Mouse (Mus musculus) forebrain, embryonic 10.5 days (tissue): ENCODE data around the gene Neurl3. TPM values are rescaled to one million over a fixed set of nuclear protein-coding genes. Genes with fewer than 3 reads are reported as not detected.

Experiments used
- DNase-seq: peaks from one replicate; pipeline ENCODE4 v3.0.0-alpha.2; 2017; ENCODE audit warnings: low spot score; ENCODE audit errors: extremely low spot score
- H3K27ac ChIP-seq: fragments of 300-500 bp; sonication (generic); 2 replicates; pipeline ENCODE4 v1.5.1; 2016; ENCODE audit warnings: mild to moderate bottlenecking
- H3K27me3 ChIP-seq: fragments of 300-500 bp; sonication (generic); 2 replicates; pipeline ENCODE4 v1.6.1; 2016; ENCODE audit warnings: mild to moderate bottlenecking; ENCODE audit not compliant: poor library complexity, severe bottlenecking
- H3K36me3 ChIP-seq: fragments of 300-500 bp; sonication (generic); replicated peaks from 2 replicates; pipeline ENCODE4 v1.6.1; 2016; ENCODE audit warnings: mild to moderate bottlenecking, moderate library complexity
- H3K4me1 ChIP-seq: fragments of 300-500 bp; sonication (generic); 2 replicates; pipeline ENCODE4 v1.6.1; 2016
- H3K4me3 ChIP-seq: fragments of 300-500 bp; sonication (generic); 2 replicates; pipeline ENCODE4 v1.5.1; 2016; ENCODE audit warnings: mild to moderate bottlenecking, moderate library complexity
- H3K9me3 ChIP-seq: fragments of 300-500 bp; sonication (generic); 2 replicates; pipeline ENCODE4 v1.6.1; 2016; ENCODE audit warnings: mild to moderate bottlenecking, moderate library complexity
- WGBS: fragments of 180-500 bp; shearing (Covaris S2); methylation state at CpG from one replicate; pipeline ENCODE4 v1.1.7; 2016; 5-methylcytosine and 5-hydroxymethylcytosine counted together
- polyA plus RNA-seq: library from polyadenylated mRNA; unstranded; fragments of >200 nt; fragmentation: Nextera tagmentation; extraction: Ambion mirVana; gene quantifications from 2 replicates; pipeline ENCODE4 v1.2.1, GENCODE M21; 2016

Neurl3 gene
- polyA plus RNA-seq, 1 experiment from 2014 or later, result 0.32 TPM

DNA sequence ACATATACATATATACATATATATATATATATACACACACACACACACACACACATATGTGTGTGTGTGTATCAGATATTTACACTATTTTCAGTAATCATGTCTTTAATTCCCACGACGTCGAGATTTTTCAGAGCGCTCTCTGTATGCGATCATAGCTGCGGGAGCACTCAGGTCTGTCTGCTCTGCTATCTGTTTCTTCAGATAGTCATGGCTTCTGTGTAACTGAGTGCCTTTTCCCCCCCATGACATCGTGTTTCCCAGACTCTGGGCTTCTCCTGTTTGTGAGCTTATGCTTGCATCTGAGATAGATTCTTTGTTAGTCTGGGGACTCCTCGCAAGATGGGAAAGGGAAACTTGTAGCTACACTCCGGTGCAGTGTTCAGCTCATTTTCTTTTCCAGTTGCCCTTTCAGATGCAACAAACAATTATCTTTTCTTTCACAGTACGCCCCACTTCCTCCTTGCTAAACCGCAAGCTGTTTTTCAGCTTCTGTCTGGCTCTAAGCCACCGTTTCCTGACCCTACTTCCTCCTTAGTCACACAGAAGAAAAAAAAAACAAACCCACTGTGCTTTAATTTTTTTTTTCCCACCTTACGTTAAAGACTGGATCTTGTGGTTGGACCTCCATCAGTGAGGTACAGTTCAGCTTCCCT, 10.5 kb downstream of the Neurl3 start:
- Histone ChIP-seq H3K4me1 (peaks cover under 1% of the 10 kb centered on the region; the same call in 1 of the 2 replicates), H3K27me3 (peaks cover 7% of the 10 kb centered on the region), H3K9me3 (no peaks in the 10 kb centered on the region; the same call in 1 of the 2 replicates), H3K27ac (no peak overlapping the region), H3K4me3 (no peak overlapping the region), H3K36me3 (no peaks in the 10 kb centered on the region)
- DNase-seq, result no peak
- WGBS, result 76% methylated on average over 13 of the region's 13 CpGs

DNA sequence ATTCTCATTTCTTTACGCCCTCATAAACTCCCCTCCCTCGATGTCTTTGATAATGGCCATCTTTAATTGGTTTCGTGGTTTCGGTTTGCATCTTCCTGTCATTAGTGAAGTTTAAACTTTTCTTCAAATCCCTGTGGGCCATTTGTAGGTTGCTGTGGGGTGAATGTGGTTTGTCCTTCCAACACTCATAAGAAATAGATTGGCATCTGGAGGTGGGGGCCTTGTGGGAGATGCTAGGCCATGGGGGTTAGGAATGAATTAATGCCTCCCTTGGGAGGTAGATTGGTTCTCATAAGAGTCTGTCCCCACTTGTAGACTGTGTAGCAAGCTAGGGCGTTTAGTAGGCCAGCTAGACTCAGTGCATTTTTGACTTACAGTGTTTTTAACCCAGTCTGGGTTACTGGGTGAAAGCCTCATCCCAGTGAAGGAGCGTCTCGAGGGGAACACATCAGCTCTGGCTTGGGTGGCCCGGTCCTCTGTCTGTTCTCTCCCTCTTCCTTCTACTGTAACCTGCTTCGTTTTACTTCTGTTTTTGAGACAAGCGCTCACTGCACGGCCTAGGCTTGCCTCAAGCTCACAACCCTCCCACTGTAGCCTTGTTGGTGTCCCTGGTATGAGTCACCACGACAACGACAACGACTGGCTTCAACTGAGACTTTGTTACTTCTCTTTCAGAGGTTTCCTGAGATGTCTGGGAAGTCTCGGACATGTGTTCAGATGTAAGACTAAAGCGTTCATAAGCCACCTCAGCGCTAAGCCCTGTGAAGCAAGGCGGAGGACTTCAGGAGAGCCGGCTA, 12.6 kb downstream of the Neurl3 start:
- no peaks in the 10 kb centered on the region for H3K27me3 ChIP-seq
- H3K36me3 ChIP-seq, result no peaks in the 10 kb centered on the region
- no peak overlapping the region for H3K4me3 ChIP-seq
- no peaks in the 10 kb centered on the region; the same call in 1 of the 2 replicates for H3K9me3 ChIP-seq
- H3K4me1 ChIP-seq, result no peaks in the 10 kb centered on the region
- no peak overlapping the region for H3K27ac ChIP-seq
- no peak for DNase-seq
- 86% methylated on average over 19 of the region's 19 CpGs for WGBS

DNA sequence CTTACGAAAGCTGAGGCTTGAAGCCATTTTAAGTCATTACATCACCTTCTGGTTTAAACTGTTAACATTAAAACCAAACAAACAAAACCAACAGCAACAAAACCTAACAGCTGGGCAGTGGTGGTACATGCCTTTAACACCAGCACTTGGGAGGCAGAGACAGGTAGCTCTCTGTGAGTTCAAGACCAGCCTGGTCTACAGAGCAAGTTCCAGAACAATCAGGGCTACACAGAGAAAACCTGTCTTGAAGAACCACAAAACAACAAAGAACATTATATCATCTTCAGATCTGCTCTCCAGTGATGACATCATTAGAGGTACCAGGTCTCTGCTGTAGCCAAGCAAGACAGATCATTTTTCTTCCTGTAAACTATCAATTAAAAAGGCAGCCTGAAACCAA, 14.1 kb downstream of the Neurl3 start:
- Histone ChIP-seq H3K27me3 (peaks cover 13% of the 10 kb centered on the region), H3K9me3 (peaks cover 7% of the 10 kb centered on the region; the same call in 1 of the 2 replicates), H3K4me1 (peaks cover 6% of the 10 kb centered on the region), H3K36me3 (no peaks in the 10 kb centered on the region), H3K4me3 (no peak overlapping the region), H3K27ac (no peak overlapping the region)
- 88% methylated on average over 1 of the region's 1 CpGs for WGBS
- no peak for DNase-seq

DNA sequence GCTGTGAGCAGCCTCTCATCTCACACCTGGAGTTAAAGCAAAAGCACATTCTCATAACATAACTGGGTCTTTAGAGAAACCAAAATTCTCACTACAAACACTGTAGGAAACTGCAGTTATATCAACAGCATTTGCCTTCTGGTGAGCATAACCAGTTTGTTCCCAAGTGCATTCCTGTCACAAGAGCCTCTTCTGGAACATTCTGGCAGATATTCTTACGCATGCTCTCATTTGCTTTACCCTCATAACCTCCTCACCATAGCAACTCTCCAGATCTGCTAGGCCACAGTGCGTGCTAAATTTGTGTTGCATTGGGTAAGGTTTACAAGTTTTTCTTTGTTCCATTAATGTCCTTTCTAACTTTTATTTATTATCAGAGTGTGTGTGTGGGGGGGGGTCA, 15.2 kb downstream of the Neurl3 start:
- H3K36me3 ChIP-seq, result no peaks in the 10 kb centered on the region
- DNase-seq, result no peak
- peaks cover 16% of the 10 kb centered on the region for H3K4me1 ChIP-seq
- no peak overlapping the region for H3K27ac ChIP-seq
- H3K9me3 ChIP-seq, result peaks cover 7% of the 10 kb centered on the region; the same call in 1 of the 2 replicates
- H3K27me3 ChIP-seq, result peaks cover 24% of the 10 kb centered on the region
- no peak overlapping the region for H3K4me3 ChIP-seq
- whole genome bisulfite sequencing, result 96% methylated on average over 2 of the region's 2 CpGs

DNA sequence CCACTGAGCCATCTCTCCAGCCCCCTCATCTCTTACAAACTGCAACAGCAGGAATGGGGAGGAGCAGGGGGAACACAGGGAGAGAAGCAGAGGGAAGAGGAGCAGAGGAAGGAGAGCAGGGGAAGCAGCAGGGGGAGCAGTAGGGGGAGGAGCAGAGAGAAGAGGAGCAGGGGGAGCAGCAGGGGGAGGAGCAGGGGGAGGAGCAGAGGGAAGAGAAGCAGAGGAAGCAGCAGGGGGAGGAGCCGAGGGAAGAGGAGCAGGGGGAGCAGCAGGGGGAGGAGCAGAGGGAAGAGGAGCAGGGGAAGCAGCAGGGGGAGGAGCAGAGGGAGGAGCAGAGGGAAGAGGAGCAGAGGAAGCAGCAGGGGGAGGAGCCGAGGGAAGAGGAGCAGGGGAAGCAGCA, 15.8 kb downstream of the Neurl3 start:
- H3K27me3 ChIP-seq, result peaks cover 31% of the 10 kb centered on the region
- H3K4me3 ChIP-seq, result no peak overlapping the region
- H3K36me3 ChIP-seq, result no peaks in the 10 kb centered on the region
- no peak for DNase-seq
- peaks cover 7% of the 10 kb centered on the region; the same call in 1 of the 2 replicates for H3K9me3 ChIP-seq
- WGBS, result 80% methylated on average over 2 of the region's 2 CpGs
- peaks cover 16% of the 10 kb centered on the region for H3K4me1 ChIP-seq
- H3K27ac ChIP-seq, result no peak overlapping the region

DNA sequence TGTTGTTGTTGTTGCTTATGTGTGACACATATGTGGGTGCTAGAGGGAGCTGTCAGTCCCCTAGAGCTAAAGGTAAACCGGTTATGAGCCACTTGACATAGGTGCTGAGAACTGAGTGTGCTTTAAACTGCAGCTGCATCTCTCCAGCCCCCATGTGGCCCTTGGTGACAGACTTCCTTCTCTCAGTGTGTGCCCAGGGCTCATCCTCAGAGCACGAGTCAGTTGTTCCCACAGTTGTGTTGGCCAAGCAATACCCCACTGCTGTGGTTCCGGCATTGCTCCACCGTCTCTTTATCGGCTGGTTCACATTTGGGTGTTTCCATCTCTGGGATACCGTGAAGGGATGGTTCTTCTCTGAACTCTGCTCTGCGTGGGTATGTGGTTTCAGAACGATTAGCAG, 17.2 kb downstream of the Neurl3 start:
- no peak overlapping the region for H3K27ac ChIP-seq
- 89% methylated on average over 8 of the region's 8 CpGs for WGBS
- H3K27me3 ChIP-seq, result peaks cover 33% of the 10 kb centered on the region
- no peaks in the 10 kb centered on the region for H3K36me3 ChIP-seq
- H3K9me3 ChIP-seq, result peaks cover 7% of the 10 kb centered on the region; the same call in 1 of the 2 replicates
- no peak for DNase-seq
- H3K4me3 ChIP-seq, result no peak overlapping the region
- peaks cover 16% of the 10 kb centered on the region for H3K4me1 ChIP-seq

DNA sequence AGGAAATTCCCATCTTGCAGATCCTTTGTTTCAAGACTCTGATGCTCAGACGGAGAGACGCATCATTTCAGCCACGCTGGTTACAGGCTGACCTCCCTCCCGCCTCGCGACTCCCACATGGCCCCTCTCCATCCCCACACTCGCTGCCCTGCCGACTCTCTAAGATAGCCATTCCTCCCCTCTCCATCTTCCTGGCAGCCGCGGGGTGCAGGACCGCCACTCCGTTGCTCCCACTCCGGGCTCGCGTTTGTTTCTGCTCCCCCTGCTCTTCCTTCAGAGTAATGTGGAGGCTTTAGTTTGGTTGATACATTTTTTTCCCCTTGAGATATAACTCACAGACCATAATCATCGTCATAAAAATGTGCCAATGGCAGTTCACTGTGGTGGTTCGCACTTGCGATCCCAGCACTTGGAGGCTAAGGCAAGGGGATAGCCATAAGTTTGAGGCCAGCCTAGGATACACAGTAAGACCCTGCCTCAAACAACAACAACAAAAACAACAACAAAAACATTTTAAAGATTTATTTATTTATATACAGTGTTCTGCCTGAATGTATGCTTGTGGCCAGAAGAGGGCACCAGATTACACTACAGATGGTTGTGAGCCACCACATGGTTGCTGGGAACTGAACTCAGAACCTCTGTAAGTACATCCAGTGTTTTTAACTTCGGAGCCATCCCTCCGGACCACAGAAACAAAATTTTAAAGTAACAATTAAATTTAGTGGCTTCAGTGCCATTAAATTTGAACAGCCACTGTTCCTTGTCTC, 18.4 kb downstream of the Neurl3 start:
- Histone ChIP-seq H3K9me3 (peaks cover 7% of the 10 kb centered on the region; the same call in 1 of the 2 replicates), H3K27ac (no peak overlapping the region), H3K4me3 (peak overlapping the region; percentile 15; the same call in 1 of the 2 replicates), H3K4me1 (peaks cover 26% of the 10 kb centered on the region), H3K36me3 (no peaks in the 10 kb centered on the region), H3K27me3 (peaks cover 34% of the 10 kb centered on the region)
- DNase-seq, result no peak
- WGBS, result 23% methylated on average over 20 of the region's 20 CpGs

DNA sequence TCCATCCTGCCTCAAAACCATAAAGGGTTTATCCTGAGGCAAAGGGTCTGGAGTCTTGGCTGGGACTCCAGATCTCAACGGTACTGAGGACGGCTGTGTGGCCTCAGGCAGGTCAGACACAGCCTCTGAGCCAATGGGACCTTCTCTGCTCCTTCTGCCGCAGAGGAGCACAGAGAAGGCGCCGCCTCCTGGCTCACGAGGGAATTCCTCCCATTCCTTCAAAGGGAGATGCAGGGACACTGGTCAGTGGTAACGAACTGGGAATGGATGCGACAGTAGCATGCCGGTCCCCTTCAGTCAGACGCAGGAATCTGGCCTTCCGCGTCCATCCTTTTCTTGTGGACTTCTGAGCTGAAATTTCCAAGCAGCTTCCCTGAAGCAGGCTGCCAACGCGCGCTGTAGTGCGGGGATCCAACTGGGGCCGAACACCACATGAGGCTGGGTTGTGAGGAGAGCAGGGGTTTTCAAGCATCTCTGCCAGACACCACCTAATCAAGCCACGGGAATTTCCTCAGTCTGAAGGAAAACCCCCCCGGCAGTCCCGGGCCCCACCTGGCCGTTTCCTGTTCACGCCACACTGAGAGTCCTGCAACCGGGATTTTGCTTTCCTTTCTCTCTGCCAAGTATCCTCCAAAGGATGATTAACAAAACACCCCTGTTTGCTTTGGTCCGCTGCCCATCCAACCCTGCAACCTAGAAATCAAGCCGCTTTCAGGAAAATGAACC, 19.7 kb downstream of the Neurl3 start:
- Histone ChIP-seq H3K27ac (peak overlapping the region; percentile 56), H3K4me1 (peaks cover 30% of the 10 kb centered on the region), H3K4me3 (peak overlapping the region; percentile 42), H3K9me3 (peaks cover 7% of the 10 kb centered on the region; the same call in 1 of the 2 replicates), H3K27me3 (peaks cover 38% of the 10 kb centered on the region), H3K36me3 (no peaks in the 10 kb centered on the region)
- 5% methylated on average over 25 of the region's 25 CpGs for WGBS
- peak; percentile 58 for DNase-seq

DNA sequence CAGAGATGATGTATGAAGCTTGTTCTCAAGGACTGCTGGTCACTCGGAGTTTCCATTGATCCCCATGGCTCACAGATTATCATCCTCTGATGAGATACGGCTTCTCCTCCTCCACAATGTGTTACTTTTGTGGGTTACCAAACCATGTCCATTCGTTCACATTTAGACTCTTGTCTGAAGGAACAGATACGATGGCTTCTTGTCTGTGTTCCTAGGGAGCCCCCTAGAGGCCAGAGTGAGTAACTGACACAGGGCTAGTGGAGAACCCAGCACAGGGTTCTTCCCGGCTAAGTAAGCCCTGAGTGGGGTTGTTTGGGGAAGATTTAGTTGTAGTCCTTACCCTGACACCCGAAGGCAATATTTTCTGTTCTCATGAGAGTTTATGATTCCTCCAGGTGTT, 21.7 kb downstream of the Neurl3 start:
- H3K9me3 ChIP-seq, result peaks cover 7% of the 10 kb centered on the region; the same call in 1 of the 2 replicates
- H3K36me3 ChIP-seq, result no peaks in the 10 kb centered on the region
- H3K27me3 ChIP-seq, result peaks cover 38% of the 10 kb centered on the region
- H3K27ac ChIP-seq, result no peak overlapping the region
- H3K4me3 ChIP-seq, result no peak overlapping the region
- DNase-seq, result peak; percentile 66
- 11% methylated on average over 6 of the region's 6 CpGs for WGBS
- H3K4me1 ChIP-seq, result peaks cover 30% of the 10 kb centered on the region

DNA sequence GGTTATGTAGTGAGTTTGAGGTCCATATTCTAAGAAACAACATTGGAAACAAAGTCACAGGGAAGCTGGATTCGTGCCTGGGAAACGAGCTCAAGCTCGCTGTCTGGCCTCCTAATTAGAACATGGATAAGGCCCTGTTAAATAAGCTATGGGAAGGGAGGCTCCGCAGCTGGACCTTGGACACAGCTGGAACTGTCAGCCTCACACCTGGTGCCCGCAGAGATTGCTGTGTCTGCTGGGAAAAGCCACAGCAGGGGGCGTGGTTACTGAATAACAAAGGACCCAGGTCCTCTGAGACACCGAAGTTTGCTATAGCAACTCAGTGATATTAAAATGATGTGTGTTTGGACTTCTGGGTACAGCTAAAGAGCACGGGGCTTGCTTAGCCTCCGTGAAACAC, 23.1 kb downstream of the Neurl3 start:
- DNase-seq, result no peak
- peaks cover 34% of the 10 kb centered on the region for H3K4me1 ChIP-seq
- peaks cover 35% of the 10 kb centered on the region for H3K27me3 ChIP-seq
- H3K36me3 ChIP-seq, result no peaks in the 10 kb centered on the region
- H3K27ac ChIP-seq, result no peak overlapping the region
- WGBS, result 5% methylated on average over 9 of the region's 9 CpGs
- no peak overlapping the region for H3K4me3 ChIP-seq
- peaks cover 4% of the 10 kb centered on the region; the same call in 1 of the 2 replicates for H3K9me3 ChIP-seq

DNA sequence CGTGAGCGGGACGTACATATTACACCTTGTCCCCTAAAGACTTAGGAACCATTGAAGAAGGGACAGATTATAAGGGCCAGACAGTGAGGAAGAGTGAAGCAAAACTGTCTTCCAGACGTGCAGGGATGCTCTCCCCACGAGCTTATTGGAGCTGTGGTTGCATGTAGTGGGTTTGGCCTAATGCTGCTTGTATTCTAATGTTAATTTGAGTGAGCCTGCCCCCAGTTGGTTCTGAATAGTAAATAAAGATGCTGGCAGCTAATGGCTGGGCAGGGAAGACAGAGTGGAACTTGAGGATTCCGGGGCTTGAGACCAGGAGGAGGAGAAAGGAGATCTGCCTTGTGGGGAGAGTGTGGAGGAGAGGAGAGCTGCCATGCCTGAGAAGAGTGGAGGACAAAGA, 27.8 kb downstream of the Neurl3 start:
- peaks cover 5% of the 10 kb centered on the region; the same call in 1 of the 2 replicates for H3K27me3 ChIP-seq
- H3K36me3 ChIP-seq, result 0 out of 2 replicates have a peak, but pooled peaks cover under 1% of the 10 kb centered on the region
- no peak overlapping the region for H3K27ac ChIP-seq
- 55% methylated on average over 6 of the region's 6 CpGs for WGBS
- peaks cover 38% of the 10 kb centered on the region for H3K4me1 ChIP-seq
- H3K9me3 ChIP-seq, result no peaks in the 10 kb centered on the region
- H3K4me3 ChIP-seq, result no peak overlapping the region
- DNase-seq, result no peak

DNA sequence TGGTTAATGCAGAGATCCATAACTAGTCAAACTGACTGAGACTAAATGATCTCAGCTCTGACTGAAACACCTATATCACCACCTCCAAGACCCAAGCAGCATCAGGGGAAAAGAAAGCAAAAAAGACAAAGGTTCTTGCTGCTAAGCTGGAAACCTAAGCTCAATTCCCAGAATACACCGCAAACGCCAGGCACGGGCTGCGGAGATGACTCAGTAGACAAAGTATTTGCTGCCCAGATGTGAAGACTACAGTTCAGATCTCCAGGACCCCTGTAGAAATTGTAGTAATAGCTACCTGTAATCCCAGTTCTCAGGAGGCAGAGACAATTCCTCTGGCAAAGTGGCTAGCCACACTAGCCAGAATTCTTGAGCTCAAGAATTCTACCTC, 29.7 kb downstream of the Neurl3 start:
- H3K9me3 ChIP-seq, result no peaks in the 10 kb centered on the region
- H3K4me3 ChIP-seq, result no peak overlapping the region
- H3K36me3 ChIP-seq, result 0 out of 2 replicates have a peak, but pooled peaks cover 4% of the 10 kb centered on the region
- H3K27ac ChIP-seq, result no peak overlapping the region
- over 99% methylated on average over 4 of the region's 4 CpGs for WGBS
- H3K4me1 ChIP-seq, result peaks cover 36% of the 10 kb centered on the region
- H3K27me3 ChIP-seq, result no peaks in the 10 kb centered on the region
- DNase-seq, result no peak
